Mouse (Mus musculus) mouse trophoblast stem cell (cell line): ENCODE results near the gene Lxn.

Experiments
- in situ Hi-C, 2 experiments: fragments of 300-500 bp; cut with MseI, MboI; formaldehyde crosslinking; loops; 2 replicates in 1 of 2; 3 replicates in 1 of 2; pipeline ENCODE4 v1.15.1; 2025

Lxn gene

DNA sequence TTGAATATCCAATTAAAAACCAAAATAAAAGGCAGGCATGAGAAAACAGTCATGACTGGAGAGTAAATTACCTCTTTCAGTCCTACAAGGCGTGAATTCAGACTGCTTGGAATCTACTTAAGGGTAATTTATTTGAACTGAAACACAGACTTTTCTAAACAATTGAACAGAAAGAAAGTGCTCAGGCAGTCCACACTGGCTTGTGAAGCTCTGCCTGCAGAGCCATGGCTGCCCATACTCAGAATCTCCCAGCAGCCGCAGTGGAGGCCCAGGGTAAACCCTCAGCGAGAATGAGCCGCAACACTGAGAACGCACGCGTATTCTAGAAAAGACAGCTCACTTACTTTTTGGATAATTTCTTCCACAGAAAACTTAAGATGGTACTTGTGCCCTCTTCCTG, 1.7 kb downstream of the Lxn start:
- in situ Hi-C loops = no loop called here

DNA sequence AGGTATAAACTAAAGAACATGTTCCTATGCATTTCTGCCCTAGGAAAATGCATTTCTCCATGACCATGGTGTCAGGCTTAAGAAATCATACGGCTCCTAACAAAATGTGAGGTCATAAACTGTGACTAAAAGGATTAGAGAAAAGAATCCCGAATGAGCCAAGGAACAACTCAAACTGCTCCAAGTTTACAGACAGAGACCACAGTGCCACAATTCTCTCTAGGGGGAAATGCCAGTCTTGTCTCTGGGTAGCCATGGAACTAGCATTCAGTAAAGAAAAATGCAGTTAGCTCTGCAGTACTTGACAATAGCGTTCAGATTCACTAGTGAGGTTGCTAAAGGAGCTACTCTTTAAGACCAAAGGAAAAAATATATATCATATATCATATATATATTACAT, 3.8 kb downstream of the Lxn start:
- in situ Hi-C loops = no loop called here

DNA sequence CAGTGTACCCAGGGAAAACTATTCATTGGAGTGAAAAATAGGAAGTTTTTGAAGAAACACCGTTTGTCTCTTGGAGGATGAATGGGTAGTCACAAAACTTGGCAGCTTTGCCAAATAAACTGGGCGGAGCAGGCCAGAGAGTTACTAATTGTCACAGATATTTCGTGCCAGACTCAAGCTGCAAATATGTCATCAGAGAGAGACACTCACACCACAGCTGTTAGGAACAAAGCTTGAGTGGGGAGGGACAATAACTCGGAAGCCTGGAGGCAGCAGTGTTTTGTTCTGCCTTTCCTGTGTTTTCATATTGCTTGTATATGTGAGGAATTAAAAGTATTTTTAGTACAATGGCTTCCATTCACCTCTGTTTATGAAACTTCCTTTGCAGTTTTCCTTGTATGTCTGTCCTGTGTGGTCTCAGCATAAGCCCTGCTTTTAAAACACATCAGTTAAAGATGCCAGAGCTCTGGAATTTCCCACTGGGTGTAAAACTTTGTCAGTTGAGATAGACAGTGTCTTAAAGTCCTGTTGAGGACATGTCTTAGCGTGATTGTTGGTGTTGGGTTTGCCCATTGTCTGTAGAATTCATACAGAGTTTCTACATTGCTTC, 13.0 kb downstream of the Lxn start:
- in situ Hi-C loops = no loop called here

DNA sequence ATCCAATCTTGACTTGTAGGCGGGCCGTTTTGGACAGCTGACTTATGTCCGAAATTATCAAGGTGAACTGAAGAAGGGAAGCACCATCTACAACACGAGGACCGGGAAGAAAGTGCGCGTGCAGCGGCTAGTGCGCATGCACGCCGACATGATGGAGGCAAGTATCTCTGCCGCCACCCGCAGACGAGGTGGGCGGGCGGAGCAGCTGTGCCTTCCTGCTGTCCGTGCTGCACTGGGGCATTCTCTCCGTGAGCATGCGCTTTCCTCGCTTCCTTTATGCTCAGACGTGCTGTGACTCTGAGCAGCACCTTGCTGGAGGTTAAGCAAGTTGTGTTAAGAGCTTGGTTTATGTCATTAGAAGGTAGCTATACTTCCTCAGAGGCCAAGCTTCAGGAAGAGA, 14.1 kb downstream of the Lxn start:
- in situ Hi-C loops = no loop called here

DNA sequence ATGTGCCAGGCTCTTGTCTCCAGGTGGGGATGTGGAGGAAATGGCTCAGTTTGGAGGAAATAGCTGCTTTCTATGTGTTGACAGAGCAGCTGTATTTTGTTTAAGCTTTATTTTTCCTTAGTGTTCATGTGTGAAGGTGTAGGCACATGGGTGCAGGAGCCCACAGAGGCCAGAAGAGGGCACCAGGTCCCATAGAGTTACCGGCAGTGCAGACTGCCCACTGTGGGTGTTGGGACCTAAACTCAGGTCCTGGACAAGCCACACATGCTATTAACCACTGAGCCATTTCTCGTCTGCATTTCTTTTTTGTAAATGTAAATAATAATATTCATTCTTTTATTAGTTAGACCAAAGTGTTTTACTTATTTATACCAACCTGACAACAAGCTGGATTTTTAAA, 16.6 kb downstream of the Lxn start:
- in situ Hi-C loops = no loop called here

DNA sequence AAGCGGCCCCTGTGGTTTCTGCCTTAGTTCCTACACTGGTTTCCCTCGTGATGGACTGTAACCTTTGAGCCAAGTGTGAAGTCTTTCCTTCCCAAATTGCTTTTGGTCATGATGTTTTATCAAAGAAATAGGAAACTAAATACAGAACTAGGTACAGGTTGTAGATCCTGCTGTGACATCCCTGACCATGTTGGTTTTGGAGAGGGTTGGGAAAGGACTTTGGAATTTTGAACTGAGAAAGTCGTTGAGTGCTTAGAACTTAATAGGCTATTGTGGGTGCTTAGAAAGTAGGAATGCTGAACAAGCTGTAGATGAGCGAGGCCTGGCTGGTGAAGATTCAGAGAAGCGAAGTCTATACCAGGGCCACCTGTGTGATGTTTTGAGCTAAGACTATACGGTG, 29.7 kb downstream of the Lxn start:
- in situ Hi-C loops = no loop called here

DNA sequence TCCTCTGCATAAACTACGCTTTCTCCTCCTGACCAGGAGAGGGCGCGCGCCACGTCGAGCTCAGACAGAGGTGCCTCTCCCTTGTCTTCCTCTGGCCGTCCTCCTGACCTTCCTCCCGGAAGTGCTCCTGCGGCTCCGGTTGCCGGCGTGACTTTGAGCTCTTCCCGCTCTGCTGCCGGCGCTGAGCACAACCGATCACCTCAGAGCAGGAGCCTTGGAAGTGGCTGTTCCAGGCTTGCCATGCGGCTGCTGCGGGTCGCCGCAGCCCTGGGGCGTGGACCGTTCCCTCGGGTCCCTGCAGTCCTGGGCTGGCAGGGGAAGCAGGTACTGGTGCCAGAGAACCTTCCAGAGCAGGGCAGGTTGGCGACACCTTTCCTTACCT, 33.7 kb downstream of the Lxn start, which contains the start of gene Gfm1:
Gene Gfm1, plus strand, starts transcription at position 98 of the 382 bp plus-strand sequence.
- in situ Hi-C loops = no loop called here

DNA sequence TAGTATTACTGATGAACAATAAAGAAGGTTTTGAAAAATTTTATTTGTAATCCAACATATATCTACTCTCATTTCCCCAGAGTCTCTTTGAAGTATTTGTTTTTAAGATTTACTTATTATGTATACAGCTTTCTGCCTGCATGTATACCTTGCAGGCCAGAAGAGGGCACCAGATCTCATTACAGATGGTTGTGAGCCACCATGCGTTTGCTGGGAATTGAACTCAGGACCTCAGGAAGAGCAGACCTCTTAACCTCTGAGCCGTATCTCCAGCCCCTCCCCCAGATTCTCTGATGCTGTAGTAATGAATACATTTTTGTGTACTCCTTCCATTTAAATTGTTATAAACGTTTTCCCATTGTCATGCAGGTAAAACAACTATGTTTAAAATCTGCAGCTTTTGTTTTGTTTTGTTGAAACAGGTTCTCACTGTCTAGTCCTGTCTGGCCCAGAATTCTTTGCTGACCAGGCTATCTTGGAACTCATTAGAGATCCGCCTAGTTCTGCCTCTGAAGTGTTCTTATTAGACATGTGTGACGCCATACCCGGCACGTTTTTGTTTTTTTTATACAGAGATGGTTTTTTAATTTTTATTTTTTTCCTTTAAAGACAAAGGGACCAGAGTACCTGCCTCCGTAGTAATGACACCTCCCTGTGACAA, 34.3 kb downstream of the Lxn start:
- in situ Hi-C loops = no loop called here
